Mouse (Mus musculus): ENCODE measurements around the gene Clca3b. TPM values are rescaled to one million over a fixed set of nuclear protein-coding genes. Genes with fewer than 3 reads are reported as not detected.
A peak's percentile ranks its signal among the peaks of the same experiment; 100 is the strongest.
"Not testable (repeated sequence)": the region's sequence is repeated elsewhere in the genome, so short reads cannot be mapped to it uniquely, and the experiment has no call there.

Clca3b gene
- total RNA-seq (2021), result not detected

DNA sequence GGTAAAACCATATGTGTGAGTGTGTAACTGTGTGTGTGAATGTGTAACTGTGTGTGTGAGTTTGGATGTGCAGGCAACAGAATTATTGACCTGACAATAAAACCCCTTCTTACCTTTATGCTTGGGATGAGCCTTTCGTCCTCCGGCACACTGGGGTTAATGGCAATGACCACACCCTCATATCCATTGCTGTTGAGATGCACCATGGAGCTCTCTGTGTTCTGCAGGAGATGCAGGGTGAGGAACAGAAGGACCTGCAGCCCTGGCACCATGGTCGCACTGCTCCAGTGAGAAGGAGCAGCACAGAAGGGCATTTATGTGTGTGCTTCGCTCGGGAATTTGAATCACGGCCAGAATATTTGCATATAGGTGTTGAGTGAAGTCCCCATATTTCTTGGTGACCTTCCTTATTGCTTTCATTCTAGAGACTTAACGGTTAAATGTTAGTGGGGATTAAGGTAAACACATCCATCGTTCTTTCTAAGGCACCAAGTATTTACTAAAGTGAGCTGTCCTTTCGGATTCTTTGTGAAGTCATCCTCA lies at the start of gene Clca3b:
Gene Clca3b, minus strand, starts transcription at position 344 of the 543 bp plus-strand sequence.
- intact Hi-C loops (cut with DNase I); DNase-seq: not testable (repeated sequence)

GRCm38 (mm10) chr3:144897042-144897678 lies 48.0 kb upstream of the Clca3b start:
- intact Hi-C loops (cut with DNase I), result no loop called here
- peak in 1 of 2 experiments; percentile 5 for DNase-seq

GRCm38 (mm10) chr3:144890246-144890758 lies 41.1 kb upstream of the Clca3b start:
- DNase-seq, result no peak
- intact Hi-C loops (cut with DNase I), result no loop called here

GRCm38 (mm10) chr3:144886957-144887356 lies 37.8 kb upstream of the Clca3b start:
- intact Hi-C loops (cut with DNase I), result no loop called here

DNA sequence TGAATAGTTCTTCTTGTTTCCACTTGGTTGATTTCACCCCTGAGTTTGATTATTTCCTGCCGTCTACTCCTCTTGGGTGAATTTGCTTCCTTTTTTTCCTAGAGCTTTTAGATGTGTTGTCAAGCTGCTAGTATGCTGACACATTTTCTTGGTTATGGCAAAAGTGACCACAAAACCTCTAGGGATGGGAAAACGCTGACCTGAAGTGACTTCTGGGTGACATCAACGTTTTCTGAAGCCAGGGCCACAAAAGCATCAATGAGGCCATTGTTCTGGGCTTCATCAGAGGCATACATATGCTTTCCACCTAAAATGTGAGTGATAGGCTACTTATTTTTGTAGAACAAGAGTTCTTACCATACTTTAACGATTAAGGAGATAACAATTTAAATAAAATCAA lies 22.9 kb upstream of the Clca3b start:
- intact Hi-C loops (cut with DNase I), result not testable (repeated sequence)
- DNase-seq, result peak in 1 of 2 experiments; percentile 5

More at GRCm38 (mm10) chr3:144886957-144887356, 37.8 kb upstream of the Clca3b start:
- no peak for DNase-seq

DNA sequence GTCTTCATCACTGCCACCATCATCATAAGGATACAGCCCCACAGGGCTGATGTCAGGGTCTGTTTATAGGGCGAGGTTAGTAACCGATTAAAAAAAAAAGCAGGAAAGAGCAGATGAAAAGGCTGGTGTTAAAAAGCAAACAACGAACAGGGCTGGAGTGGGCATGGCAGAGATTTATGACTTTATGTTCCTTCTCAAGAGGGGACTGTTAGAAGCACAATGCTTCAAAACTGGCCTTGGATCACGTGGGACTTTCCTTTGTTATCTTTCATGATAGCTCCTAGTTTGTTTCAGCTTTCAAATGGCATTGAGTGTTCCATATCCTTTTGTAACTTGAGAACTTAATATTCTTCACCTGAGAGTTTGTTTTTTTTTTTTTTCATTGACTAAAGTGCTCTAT lies 427 bp upstream of the Clca3b start:
- no peak for DNase-seq
- intact Hi-C loops (cut with DNase I), result no loop called here

DNA sequence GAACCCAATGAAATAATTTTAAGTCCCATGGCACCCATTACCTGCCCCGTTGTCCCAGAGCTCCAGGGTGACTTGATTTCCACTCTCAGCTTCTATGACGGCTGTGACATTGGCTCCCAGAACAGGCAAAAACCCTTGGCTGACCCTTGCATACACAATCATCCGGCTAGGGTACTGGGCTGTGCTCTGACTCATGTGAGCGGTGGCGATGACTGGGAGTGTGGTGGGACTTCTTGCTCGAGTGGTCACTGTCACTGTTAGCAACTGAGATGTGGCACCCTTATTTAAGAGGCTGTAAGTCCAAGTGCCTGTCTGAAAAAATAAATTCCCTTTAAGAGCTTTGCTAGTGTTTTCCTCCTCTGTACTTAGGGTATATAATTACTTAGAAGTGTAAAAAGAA lies 21.9 kb downstream of the Clca3b start:
- no peak for DNase-seq
- intact Hi-C loops (cut with DNase I), result loop anchor here (10.0 kb wide), 2 partner anchors 198 to 308 kb away; no protein-coding TSS in a partner anchor

DNA sequence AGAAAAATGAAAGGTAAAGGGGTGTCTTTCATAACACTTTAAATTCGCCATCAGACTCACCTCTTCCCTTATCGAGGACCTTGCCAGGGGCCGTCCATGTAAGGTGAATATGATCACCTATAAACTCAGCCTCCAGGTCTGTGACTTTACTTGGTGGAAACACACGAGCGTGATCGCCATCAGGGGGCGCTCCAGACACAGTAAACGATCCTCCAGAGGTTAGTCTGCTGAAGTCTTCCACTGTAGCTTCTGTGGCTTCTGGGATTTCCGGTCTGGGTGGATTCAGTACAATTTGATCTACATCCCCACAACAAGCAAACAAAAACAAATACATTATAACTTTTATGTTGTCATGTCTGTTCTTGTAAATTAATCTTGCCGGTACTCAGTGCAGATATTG lies 24.0 kb downstream of the Clca3b start:
- intact Hi-C loops (cut with DNase I), result loop anchor here (10.0 kb wide), 2 partner anchors 200 to 310 kb away; no protein-coding TSS in a partner anchor

GRCm38 (mm10) chr3:144823331-144823730 lies 25.8 kb downstream of the Clca3b start:
- DNase-seq, result no peak
- intact Hi-C loops (cut with DNase I), result loop anchor here (10.0 kb wide), 2 partner anchors 201 to 311 kb away; no protein-coding TSS in a partner anchor

More for the DNA sequence above, 24.0 kb downstream of the Clca3b start:
- DNase-seq, result peak; percentile 80 to 89

- no peak for DNase-seq
- intact Hi-C loops (cut with DNase I), result loop anchor here (10.0 kb wide), 2 partner anchors 204 to 314 kb away; no protein-coding TSS in a partner anchor
These were observed 28.5 kb downstream of the Clca3b start for GRCm38 (mm10) chr3:144820632-144821031.

DNA sequence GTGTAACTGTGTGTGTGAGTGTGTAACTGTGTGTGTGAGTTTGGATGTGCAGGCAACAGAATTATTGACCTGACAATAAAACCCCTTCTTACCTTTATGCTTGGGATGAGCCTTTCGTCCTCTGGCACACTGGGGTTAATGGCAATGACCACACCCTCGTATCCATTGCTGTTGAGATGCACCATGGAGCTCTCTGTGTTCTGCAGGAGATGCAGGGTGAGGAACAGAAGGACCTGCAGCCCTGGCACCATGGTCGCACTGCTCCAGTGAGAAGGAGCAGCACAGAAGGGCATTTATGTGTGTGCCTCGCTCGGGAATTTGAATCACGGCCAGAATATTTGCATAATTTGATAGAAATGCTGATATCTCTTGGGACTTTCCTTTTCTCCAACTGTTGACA lies 29.9 kb downstream of the Clca3b start, which contains the start of gene Clca3a2:
Gene Clca3a2, minus strand, starts transcription at position 276 of the 400 bp plus-strand sequence.
- intact Hi-C loops (cut with DNase I), result loop anchor here (2.0 kb wide), 1 partner anchor 60 kb away; no protein-coding TSS in a partner anchor
- not testable (repeated sequence) for DNase-seq

GRCm38 (mm10) chr3:144813336-144813735 lies 35.8 kb downstream of the Clca3b start:
- intact Hi-C loops (cut with DNase I); DNase-seq: not testable (repeated sequence)

DNA sequence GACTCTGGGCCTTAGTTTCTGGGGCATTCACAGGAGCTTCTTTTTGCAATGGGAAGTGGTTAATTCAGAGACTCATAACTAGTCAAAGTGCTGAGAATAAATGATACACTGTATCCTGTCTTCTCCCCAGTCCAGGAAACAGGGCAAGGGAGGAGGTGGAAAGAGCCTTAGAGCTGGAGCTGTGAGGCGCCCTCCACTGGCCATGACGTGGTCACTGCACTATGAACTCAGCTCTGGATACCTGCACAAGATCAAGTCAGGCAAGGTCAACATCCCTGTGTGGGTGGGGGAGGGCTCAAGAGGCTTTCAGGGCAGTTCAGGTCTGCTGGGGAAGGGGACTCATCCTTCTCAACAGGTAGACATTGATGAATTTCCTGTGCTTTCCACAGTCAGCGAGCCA lies 37.3 kb downstream of the Clca3b start:
- intact Hi-C loops (cut with DNase I), result no loop called here
- DNase-seq, result no peak

DNA sequence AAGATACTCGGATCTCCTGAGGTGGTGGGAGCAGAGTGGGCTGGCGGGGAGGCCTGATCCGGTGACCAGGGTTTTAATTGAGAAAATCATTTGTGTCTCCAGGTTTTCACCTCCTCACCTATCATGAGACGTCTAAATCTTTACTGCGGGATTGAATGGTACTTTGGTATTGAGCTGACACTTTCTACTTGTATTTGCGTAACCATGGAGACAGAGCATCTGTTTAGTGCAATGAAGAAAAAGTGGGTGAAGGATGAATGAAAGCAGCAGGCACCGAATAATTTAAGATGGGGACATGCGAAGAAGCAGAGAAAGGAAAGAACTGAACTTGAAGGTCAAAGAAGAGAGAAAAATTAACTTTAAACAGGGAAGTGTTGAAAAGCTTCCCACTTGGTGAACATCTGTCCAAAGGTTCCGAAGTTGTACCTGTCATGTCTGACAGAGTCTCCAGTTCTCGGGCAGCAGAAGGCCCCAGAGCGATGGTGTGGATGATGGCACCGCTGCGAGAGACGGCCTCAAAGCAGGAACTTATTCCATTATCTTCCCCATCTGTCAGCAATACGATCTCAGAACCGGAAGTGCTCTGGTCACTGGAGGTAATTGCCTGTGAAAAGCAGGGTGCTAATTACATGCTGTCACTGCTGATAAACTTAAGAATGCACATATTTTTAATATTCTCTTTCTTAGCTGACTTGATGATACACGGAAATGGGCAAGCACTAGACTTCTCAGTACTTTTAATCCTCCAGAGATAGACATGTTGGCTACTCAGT lies 40.8 kb downstream of the Clca3b start:
- DNase-seq; intact Hi-C loops (cut with DNase I): not testable (repeated sequence)

GRCm38 (mm10) chr3:144806626-144807025 lies 42.5 kb downstream of the Clca3b start:
- DNase-seq, result not testable (repeated sequence)

GRCm38 (mm10) chr3:144801861-144802260 lies 47.3 kb downstream of the Clca3b start:
- intact Hi-C loops (cut with DNase I), result no loop called here
- peak; percentile 17 to 48 for DNase-seq

More at GRCm38 (mm10) chr3:144806626-144807025, 42.5 kb downstream of the Clca3b start:
- intact Hi-C loops (cut with DNase I), result not testable (repeated sequence)

- intact Hi-C loops (cut with DNase I), result no loop called here
- no peak for DNase-seq
These were observed 63.7 kb downstream of the Clca3b start for GRCm38 (mm10) chr3:144785181-144786148.

Measured in heart, postnatal 10 days (tissue).